Mouse (Mus musculus) heart, embryonic 13.5 days (tissue): ENCODE data around the gene Rnf141. TPM values are rescaled to one million over a fixed set of nuclear protein-coding genes. Genes with fewer than 3 reads are reported as not detected.

Experiments
- ATAC-seq: fragments of 200-750 bp; cut with Nextera tagmentation; 2 replicates; pipeline ENCODE4 v1.8.0; 2017; ENCODE audit warnings: moderate TSS enrichment; ENCODE audit not compliant: insufficient number of reproducible peaks, low FRiP score, low TSS enrichment; ENCODE audit errors: extremely low read depth
- H3K27ac ChIP-seq: fragments of 300-500 bp; sonication (generic); replicated peaks from 2 replicates; pipeline ENCODE4 v1.5.1; 2015; ENCODE audit warnings: moderate library complexity, mild to moderate bottlenecking, inconsistent platforms
- H3K27me3 ChIP-seq: fragments of 300-500 bp; sonication (generic); replicated peaks from 2 replicates; pipeline ENCODE4 v1.6.1; 2015; ENCODE audit warnings: mild to moderate bottlenecking, inconsistent platforms
- H3K36me3 ChIP-seq: fragments of 300-500 bp; sonication (generic); 2 replicates; pipeline ENCODE4 v1.6.1; 2015; ENCODE audit warnings: mild to moderate bottlenecking, inconsistent platforms
- H3K4me1 ChIP-seq: fragments of 300-500 bp; sonication (generic); 2 replicates; pipeline ENCODE4 v1.6.1; 2015; ENCODE audit warnings: inconsistent platforms
- H3K4me2 ChIP-seq: fragments of 300-500 bp; sonication (generic); 2 replicates; pipeline ENCODE4 v1.6.1; 2015; ENCODE audit warnings: inconsistent platforms, mild to moderate bottlenecking, moderate library complexity
- H3K4me3 ChIP-seq: fragments of 300-500 bp; sonication (generic); 2 replicates; pipeline ENCODE4 v1.5.1; 2015; ENCODE audit warnings: moderate library complexity, mild to moderate bottlenecking, inconsistent platforms
- H3K9ac ChIP-seq: fragments of 300-500 bp; sonication (generic); 2 replicates; pipeline ENCODE4 v1.6.1; 2015; ENCODE audit warnings: inconsistent platforms, mild to moderate bottlenecking, moderate library complexity
- H3K9me3 ChIP-seq: fragments of 300-500 bp; sonication (generic); 2 replicates; pipeline ENCODE4 v1.6.1; 2016; ENCODE audit warnings: inconsistent platforms
- WGBS: fragments of 180-500 bp; shearing (Covaris S2); methylation state at CpG from one replicate; pipeline ENCODE4 v1.1.7; 2015; ENCODE audit warnings: mixed read lengths; 5-methylcytosine and 5-hydroxymethylcytosine counted together
- polyA plus RNA-seq: library from polyadenylated mRNA; unstranded; fragments of >200 nt; fragmentation: Nextera tagmentation; extraction: Ambion mirVana; gene quantifications from 2 replicates; pipeline ENCODE4 v1.2.1, GENCODE M21; 2015

The Rnf141 gene
- polyA plus RNA-seq, 1 experiment from 2014 or later, result 27.6 TPM

GRCm38 (mm10) chr7:110860129-110860528 is 15.9 kb upstream of the Rnf141 start:
- no peaks in the 10 kb centered on the region for H3K36me3 ChIP-seq
- H3K4me2 ChIP-seq, result 0 out of 2 replicates have a peak overlapping the region, but pooled peaks have one; percentile 7
- 18% methylated on average over 5 of the region's 5 CpGs for WGBS
- no peak overlapping the region for H3K9ac ChIP-seq
- peaks cover 17% of the 10 kb centered on the region for H3K4me1 ChIP-seq
- H3K27me3 ChIP-seq, result no peaks in the 10 kb centered on the region
- H3K4me3 ChIP-seq, result no peak overlapping the region
- H3K27ac ChIP-seq, result peak overlapping the region; percentile 57
- H3K9me3 ChIP-seq, result no peaks in the 10 kb centered on the region
- no peak for ATAC-seq

GRCm38 (mm10) chr7:110855604-110856003 is 11.3 kb upstream of the Rnf141 start:
- H3K4me3 ChIP-seq, result no peak overlapping the region
- no peaks in the 10 kb centered on the region for H3K36me3 ChIP-seq
- H3K27me3 ChIP-seq, result no peaks in the 10 kb centered on the region
- H3K9me3 ChIP-seq, result no peaks in the 10 kb centered on the region
- peaks cover 30% of the 10 kb centered on the region for H3K4me1 ChIP-seq
- no peak overlapping the region for H3K27ac ChIP-seq
- 61% methylated on average over 1 of the region's 1 CpGs for WGBS
- ATAC-seq, result no peak
- no peak overlapping the region for H3K4me2 ChIP-seq
- no peak overlapping the region for H3K9ac ChIP-seq

GRCm38 (mm10) chr7:110854927-110855546 is 10.8 kb upstream of the Rnf141 start:
- Histone ChIP-seq H3K9me3 (no peaks in the 10 kb centered on the region), H3K4me3 (no peak overlapping the region), H3K27ac (no peak overlapping the region), H3K27me3 (no peaks in the 10 kb centered on the region), H3K4me2 (no peak overlapping the region), H3K4me1 (peaks cover 25% of the 10 kb centered on the region), H3K9ac (no peak overlapping the region), H3K36me3 (no peaks in the 10 kb centered on the region)
- WGBS, result 72% methylated on average over 8 of the region's 8 CpGs
- no peak for ATAC-seq

- Histone ChIP-seq H3K27me3 (no peaks in the 10 kb centered on the region), H3K4me3 (no peak overlapping the region), H3K27ac (no peak overlapping the region), H3K9ac (no peak overlapping the region), H3K4me2 (no peak overlapping the region), H3K4me1 (peaks cover 22% of the 10 kb centered on the region), H3K36me3 (no peaks in the 10 kb centered on the region), H3K9me3 (no peaks in the 10 kb centered on the region)
- no peak for ATAC-seq
- 66% methylated on average over 3 of the region's 3 CpGs for WGBS
These were observed 10.3 kb upstream of the Rnf141 start for GRCm38 (mm10) chr7:110854519-110854918.

GRCm38 (mm10) chr7:110853611-110854010 is 9.4 kb upstream of the Rnf141 start:
- H3K27me3 ChIP-seq, result no peaks in the 10 kb centered on the region
- H3K36me3 ChIP-seq, result no peaks in the 10 kb centered on the region
- H3K9ac ChIP-seq, result no peak overlapping the region
- ATAC-seq, result no peak
- no peak overlapping the region for H3K4me2 ChIP-seq
- H3K27ac ChIP-seq, result no peak overlapping the region
- 61% methylated on average over 10 of the region's 10 CpGs for WGBS
- H3K4me3 ChIP-seq, result no peak overlapping the region
- peaks cover 22% of the 10 kb centered on the region for H3K4me1 ChIP-seq
- H3K9me3 ChIP-seq, result no peaks in the 10 kb centered on the region

- H3K4me1 ChIP-seq, result peaks cover 22% of the 10 kb centered on the region
- no peak for ATAC-seq
- no peaks in the 10 kb centered on the region for H3K36me3 ChIP-seq
- no peak overlapping the region for H3K9ac ChIP-seq
- no peaks in the 10 kb centered on the region for H3K27me3 ChIP-seq
- H3K27ac ChIP-seq, result peak overlapping the region; percentile 46; the same call in 1 of the 2 replicates
- H3K9me3 ChIP-seq, result no peaks in the 10 kb centered on the region
- WGBS, result 57% methylated on average over 7 of the region's 7 CpGs
- H3K4me2 ChIP-seq, result no peak overlapping the region
- no peak overlapping the region for H3K4me3 ChIP-seq
These were observed 7.4 kb upstream of the Rnf141 start for GRCm38 (mm10) chr7:110851541-110852203.

GRCm38 (mm10) chr7:110848371-110848770 is 4.1 kb upstream of the Rnf141 start:
- no peak overlapping the region for H3K4me3 ChIP-seq
- no peak overlapping the region for H3K9ac ChIP-seq
- no peaks in the 10 kb centered on the region for H3K9me3 ChIP-seq
- WGBS, result 87% methylated on average over 1 of the region's 1 CpGs
- H3K4me1 ChIP-seq, result peaks cover 14% of the 10 kb centered on the region
- no peaks in the 10 kb centered on the region for H3K27me3 ChIP-seq
- no peaks in the 10 kb centered on the region for H3K36me3 ChIP-seq
- H3K27ac ChIP-seq, result no peak overlapping the region
- no peak for ATAC-seq
- H3K4me2 ChIP-seq, result no peak overlapping the region

GRCm38 (mm10) chr7:110847321-110847720 is 3.1 kb upstream of the Rnf141 start:
- no peaks in the 10 kb centered on the region for H3K36me3 ChIP-seq
- H3K27me3 ChIP-seq, result no peaks in the 10 kb centered on the region
- ATAC-seq, result no peak
- H3K9me3 ChIP-seq, result no peaks in the 10 kb centered on the region
- 43% methylated on average over 2 of the region's 2 CpGs for WGBS
- H3K4me3 ChIP-seq, result no peak overlapping the region
- no peak overlapping the region for H3K9ac ChIP-seq
- H3K4me2 ChIP-seq, result no peak overlapping the region
- no peak overlapping the region for H3K27ac ChIP-seq
- H3K4me1 ChIP-seq, result peaks cover 21% of the 10 kb centered on the region

- 69% methylated on average over 4 of the region's 4 CpGs for WGBS
- no peak for ATAC-seq
- H3K4me2 ChIP-seq, result no peak overlapping the region
- no peaks in the 10 kb centered on the region for H3K27me3 ChIP-seq
- H3K4me1 ChIP-seq, result peaks cover 20% of the 10 kb centered on the region
- peaks cover 19% of the 10 kb centered on the region for H3K36me3 ChIP-seq
- no peak overlapping the region for H3K4me3 ChIP-seq
- H3K9me3 ChIP-seq, result no peaks in the 10 kb centered on the region
- H3K27ac ChIP-seq, result no peak overlapping the region
- no peak overlapping the region for H3K9ac ChIP-seq
These were observed 3.9 kb downstream of the Rnf141 start for GRCm38 (mm10) chr7:110840332-110840731.

- peaks cover 51% of the 10 kb centered on the region for H3K36me3 ChIP-seq
- peaks cover 13% of the 10 kb centered on the region for H3K4me1 ChIP-seq
- no peaks in the 10 kb centered on the region for H3K27me3 ChIP-seq
- H3K27ac ChIP-seq, result no peak overlapping the region
- H3K4me3 ChIP-seq, result no peak overlapping the region
- no peak for ATAC-seq
- H3K9me3 ChIP-seq, result no peaks in the 10 kb centered on the region
- H3K9ac ChIP-seq, result no peak overlapping the region
- H3K4me2 ChIP-seq, result no peak overlapping the region
- 41% methylated on average over 3 of the region's 3 CpGs for WGBS
These were observed 9.7 kb downstream of the Rnf141 start for GRCm38 (mm10) chr7:110834522-110834921.

GRCm38 (mm10) chr7:110834018-110834417 is 10.2 kb downstream of the Rnf141 start:
- Histone ChIP-seq H3K9me3 (no peaks in the 10 kb centered on the region), H3K27ac (no peak overlapping the region), H3K4me2 (no peak overlapping the region), H3K4me1 (peaks cover 13% of the 10 kb centered on the region), H3K4me3 (no peak overlapping the region), H3K9ac (no peak overlapping the region), H3K27me3 (no peaks in the 10 kb centered on the region), H3K36me3 (peaks cover 56% of the 10 kb centered on the region)
- no peak for ATAC-seq
- WGBS, result 88% methylated on average over 1 of the region's 1 CpGs

GRCm38 (mm10) chr7:110833024-110833423 is 11.2 kb downstream of the Rnf141 start:
- Histone ChIP-seq H3K27me3 (no peaks in the 10 kb centered on the region), H3K9me3 (no peaks in the 10 kb centered on the region), H3K36me3 (peaks cover 66% of the 10 kb centered on the region), H3K4me1 (peaks cover 13% of the 10 kb centered on the region), H3K27ac (0 out of 2 replicates have a peak overlapping the region, but pooled peaks have one; percentile 22), H3K4me2 (no peak overlapping the region), H3K4me3 (no peak overlapping the region), H3K9ac (no peak overlapping the region)
- no peak for ATAC-seq
- 74% methylated on average over 1 of the region's 1 CpGs for WGBS
